Mouse (Mus musculus) ES-Bruce4 (cell line): ENCODE results near the gene Eva1c.

Experiments used
- CTCF ChIP-seq: IDR thresholded peaks from one replicate; pipeline ENCODE4 v1.8.1; 2011; ENCODE audit warnings: low read depth, low read length
- POLR2A ChIP-seq: IDR thresholded peaks from one replicate; pipeline ENCODE4 v1.8.1; 2011; ENCODE audit warnings: low read length; ENCODE audit not compliant: insufficient read depth

GRCm38 (mm10) chr16:90885781-90886565 lies 59.5 kb downstream of the Eva1c start:
- TF ChIP-seq CTCF (no peak), POLR2A (no peak)
